Mouse (Mus musculus) left cerebral cortex, adult 9 months (tissue): ENCODE results near the gene Hspa12a.

Experiments
- DNase-seq, 2 experiments: peaks; one replicate each; pipeline ENCODE4 v3.0.0; 2022; ENCODE audit warnings: low spot score in 2 of 2

Gene Hspa12a

DNA sequence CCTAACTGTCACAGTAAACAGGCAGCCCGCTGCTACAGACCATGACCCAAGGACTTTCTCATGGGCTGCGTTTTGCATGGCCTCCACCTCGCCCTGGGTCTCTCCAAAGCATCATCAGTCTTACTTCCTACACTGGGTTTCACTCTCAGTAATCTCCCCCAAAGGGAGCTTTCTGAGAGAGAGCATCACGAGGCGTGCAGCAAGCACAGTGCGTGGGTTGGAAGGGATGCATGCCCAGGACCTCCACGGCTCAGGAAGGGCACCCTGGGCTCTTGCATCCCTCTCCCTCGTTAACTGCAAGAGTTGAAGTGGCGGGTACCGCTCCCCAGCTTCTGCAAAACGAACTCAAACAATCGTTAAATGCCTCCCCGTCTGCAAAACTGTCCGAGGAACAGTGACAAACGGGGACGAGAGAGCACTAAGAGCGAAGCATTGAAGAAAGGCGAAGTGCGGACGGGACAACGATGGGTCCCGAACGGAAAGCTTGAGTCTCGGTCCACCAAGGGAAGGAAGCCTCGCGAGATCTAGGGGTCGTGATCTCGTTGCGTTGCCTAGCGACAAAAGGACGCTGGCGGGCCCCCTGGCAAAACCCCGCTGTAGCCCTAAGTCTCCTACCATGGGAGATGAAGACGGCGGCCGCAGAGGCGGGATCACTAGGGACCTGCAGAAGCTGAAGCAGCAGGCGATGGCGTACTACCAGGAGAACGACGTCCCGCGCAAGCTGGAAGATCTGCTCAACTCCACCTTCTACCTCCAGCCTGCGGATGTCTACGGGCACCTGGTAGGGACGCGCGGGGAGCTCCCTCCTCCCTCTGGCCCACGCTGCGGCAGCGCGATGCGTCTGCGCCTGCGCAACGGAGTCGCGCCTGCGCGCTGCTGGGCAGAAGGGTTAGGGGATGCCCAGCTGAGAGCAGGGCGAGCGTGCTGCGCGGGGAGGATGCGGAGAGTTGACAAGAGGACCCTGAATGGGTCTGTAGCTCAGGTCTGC lies at the start of gene Hspa12a, which contains the start of gene Eno4:
Gene Hspa12a (minus strand): TSS at position 814 of the 988 bp plus-strand sequence.
Gene Eno4 (plus strand): TSS at position 585 of the 988 bp plus-strand sequence.
- DNase-seq: peak; percentile 89 to 96

DNA sequence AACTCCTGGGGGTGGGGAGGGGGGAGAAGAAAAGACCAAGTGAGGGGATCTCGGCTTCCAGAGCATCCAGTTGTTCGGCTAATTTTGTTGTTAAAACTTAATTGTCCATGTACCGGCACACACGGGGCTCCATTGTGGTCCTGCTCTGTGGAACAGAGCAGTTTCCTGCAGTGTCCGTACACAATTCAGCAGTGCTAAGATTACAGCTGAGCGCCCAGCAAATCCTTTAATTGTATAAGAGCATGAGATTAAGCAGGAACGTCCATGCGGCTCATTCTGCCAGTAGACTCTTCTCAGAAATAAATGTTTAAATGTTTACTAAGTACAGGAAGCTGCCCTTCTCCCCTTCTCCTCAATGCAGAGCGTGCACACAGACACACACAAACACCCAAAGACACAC lies 38.1 kb upstream of the Hspa12a start:
- DNase-seq: no peak

DNA sequence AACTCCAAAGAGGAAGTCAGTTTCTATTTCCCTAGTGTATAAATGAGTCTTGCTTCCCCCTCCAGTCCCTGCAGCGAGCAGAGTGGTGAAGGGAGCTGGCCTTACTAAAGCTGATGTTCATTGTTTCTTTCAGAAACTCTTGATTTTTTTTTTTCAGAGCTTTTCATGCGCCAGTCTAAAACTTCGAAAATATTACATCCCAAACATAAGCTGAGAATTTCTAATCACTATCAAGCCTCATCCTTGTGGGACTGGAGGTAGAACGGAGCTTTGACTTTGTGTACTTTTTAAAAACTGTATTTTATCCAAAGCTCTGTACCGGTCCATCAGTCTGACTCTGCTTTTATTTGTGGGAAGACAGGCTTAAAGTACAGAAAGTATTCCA lies 36.6 kb upstream of the Hspa12a start:
- no peak for DNase-seq

DNA sequence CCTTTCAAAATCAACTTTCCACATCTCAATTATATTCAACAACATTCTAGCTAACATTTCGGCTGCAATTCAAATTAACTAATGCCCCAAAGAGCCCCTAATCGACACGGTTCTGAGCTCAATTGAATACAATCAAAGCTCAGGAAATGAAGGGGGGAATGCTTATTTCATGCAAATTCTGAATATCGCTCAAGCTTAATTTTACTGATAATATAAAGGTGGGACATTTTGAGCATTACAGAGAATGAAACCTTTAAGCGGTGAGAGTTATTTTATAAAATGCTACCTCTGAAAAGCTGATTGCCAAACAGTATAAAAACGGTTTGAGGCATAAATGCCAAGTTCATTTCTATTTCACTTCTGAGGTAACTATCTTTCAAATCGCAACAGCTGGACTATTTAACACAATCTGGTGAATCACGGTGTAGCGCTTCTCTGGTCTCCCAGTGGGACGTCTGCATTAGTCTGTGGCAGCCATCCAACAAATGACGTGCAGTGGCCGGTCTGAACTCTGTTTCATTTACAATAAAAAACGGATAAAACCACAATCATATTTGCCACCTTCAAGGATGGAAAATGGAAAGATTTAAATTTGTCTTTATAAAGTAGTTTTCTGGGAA lies 36.1 kb upstream of the Hspa12a start:
- DNase-seq: peak in 1 of 2 experiments; percentile 21

DNA sequence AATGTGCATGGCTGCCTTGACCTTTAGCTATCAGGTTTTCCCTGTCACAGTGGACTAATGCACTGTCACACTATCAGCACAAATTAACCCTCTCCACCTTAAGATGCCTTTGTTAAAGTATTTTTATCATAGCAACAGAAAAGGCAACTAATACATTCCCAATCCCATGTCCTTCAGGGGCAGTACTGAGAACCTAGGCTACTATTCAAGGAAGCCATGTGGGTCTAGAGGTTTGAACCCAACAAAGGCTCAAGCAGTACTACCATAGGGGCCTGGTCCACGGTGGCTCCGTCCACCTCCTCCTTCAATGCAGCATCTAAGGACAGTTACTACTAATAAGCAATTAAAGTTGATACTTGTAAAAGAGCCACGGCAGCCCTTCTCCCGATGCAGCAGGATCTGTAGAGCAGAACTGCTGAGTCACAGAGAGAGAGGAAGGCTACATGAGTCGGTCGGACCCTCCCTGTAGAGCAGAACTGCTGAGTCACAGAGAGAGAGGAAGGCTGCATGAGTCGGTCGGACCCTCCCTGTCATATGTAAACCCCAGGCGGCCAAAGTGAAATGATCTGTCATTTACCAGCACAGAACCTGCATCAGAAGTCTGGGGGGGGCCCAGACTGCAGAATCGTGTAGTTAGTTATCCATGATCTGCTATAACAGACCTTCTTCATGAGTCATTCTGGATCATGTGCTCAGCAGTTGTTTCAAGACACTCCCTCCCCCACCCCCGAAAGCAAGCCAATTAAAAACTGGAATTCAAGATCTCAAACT lies 35.1 kb upstream of the Hspa12a start:
- peak; percentile 31 to 47 for DNase-seq

DNA sequence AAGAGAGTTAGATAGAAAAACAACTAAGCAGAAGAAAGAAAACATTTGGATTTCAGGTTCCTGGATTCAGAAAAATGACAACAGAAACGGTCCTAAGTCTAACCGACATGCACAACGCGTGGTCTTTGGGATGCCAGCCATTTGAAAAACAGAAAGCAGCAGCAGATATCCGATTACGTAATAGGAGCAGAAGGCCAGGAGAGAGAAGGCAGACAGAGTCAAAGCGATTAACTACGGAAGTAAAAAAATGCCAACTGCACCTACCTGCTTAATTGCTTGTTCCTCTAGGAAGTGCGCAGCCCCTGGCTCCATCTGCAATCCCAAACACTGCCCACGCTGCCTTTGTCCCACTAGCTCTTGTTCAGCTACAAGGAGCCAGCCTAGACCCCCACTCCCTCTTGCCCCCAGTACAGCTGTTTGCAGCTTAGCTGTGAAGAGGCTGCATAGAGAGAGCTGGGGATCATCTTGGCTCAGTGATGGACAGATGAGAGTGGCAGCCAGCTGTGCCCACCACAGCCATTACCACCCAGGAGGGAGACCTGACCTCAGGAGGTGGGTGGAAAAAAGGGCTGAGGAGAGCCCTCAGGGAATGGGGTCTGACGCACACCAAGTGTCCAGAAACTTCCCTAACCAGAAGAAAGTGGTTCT lies 31.9 kb upstream of the Hspa12a start:
- DNase-seq: no peak

DNA sequence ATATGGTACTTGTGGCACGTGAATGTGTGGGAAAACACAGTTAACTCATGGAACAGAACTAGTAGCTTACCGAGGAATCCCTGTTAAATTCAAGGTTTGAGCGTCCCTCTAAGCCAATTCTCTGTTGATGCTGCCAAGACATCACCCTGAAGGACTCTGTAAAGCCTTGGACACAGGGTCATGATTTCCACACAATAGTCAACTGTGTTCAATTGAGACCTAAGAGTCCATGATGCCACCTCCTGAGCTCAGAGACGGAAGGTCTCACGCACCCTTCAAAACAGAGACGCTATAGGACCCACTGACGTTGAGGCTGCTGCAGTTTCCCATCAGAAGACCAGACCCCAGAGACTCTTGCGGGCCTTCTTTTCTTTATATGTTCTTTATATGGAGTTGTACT lies 30.7 kb upstream of the Hspa12a start:
- DNase-seq: no peak

DNA sequence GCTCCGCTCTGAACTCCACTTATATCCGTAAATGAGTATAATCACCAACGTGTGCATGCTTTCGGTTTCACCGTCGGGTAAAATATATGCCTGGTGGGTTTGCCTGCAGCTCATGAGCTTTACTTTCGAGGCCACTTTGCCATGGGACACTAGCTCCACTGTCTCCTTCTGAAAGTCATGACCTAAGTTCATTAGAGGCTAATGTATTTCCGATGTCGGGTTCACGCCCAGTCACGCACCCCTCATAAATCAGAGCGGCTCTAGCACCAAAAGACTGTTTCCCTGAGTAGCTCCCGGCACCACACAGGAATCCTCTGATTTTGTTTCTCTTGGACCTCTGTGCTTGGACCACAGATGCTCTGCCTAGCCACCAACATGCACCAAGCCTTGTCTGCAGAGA lies 27.4 kb upstream of the Hspa12a start:
- DNase-seq: no peak

DNA sequence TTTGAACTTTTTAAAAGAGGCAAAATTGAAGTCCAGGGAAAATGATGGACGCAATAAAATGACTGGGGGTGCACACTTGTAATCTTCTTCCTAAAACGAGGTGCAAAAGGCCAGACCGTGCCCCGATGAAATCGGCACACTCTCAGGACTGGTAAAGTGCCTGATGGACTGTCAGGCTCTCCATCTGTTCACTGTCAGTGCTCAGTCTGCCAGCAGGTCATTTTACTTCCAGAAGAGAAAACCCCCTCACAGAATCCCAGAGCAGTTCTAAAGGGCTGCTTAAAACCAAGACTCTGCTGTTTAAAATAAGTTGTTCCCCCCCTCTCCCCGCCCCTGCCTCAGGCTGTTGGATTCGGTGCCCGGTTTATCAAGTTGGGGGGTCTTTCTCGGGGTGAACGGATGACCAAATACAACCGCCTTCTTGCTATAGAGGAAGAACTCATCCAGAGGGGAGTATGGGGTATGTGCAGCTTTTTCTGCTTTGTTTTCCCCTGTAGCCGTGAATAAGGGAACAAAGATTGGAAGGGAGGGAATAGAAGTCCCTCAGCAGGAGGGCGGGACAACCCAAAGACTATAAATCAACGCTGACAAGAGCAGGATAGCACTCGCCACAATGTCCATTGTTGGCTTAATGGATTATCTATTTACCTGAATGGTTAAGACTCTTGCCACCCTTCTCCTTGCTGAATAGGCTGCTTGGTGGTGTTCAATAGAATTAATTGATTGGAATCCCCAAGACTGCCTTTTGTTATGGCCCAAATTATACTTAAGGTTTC lies 25.5 kb upstream of the Hspa12a start:
- no peak for DNase-seq

DNA sequence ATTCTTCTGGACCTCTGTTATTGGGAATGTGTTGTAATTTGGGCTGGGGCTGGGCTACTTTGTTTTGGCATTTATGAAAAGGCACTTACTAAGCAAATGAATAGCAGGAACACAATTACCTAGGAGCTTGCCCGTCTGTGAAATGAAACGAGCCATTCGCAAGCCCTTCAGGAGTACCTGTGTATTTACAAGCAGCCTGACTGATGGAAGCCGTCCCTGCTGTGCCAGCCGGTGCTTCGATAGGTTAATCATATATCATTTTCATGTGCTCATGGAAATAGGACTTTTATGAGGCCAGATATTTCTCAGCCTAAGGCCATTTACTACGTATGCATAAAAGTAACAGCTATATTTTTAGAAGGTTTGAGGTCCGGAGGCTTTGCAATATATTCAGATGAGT lies 19.6 kb upstream of the Hspa12a start:
- DNase-seq: no peak

DNA sequence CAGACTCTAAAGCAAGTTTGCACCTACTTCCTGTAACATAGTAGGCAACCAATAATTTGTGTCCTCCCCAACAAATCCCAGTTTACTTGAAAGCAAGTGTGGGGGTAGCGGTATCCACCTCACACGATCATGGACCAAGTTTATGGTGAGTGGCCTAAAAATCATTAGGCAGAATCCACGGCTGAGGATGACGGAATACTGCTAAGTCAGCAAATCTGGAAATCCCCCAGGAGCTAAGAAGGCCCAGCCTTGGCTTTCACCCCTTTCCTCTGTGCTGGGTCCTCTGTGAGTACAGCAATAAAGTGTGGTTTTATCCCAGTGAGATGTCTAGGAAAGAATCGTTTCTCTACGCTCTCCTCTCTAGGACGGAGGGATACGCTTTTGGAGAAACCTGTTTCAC lies 11.3 kb upstream of the Hspa12a start:
- no peak for DNase-seq

DNA sequence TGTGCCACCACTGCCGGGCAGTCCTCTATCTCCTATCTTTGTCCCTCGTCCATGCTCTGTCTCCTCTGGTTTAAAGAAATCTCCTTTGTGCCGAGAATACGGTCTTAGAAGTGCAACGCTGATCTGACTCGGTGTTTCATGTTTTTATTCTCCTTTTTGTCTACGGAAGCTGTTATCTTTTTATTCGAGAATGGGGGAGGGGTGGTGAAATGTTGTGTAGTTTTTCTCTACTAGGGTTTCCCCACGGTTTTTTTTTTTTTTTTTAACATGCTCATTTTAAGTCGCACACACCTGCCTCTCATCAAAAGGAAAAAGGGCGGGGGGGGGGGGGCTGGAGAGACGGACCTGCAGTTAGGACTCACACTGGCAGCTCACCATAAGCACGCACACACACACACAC lies 8.8 kb upstream of the Hspa12a start:
- no peak for DNase-seq

DNA sequence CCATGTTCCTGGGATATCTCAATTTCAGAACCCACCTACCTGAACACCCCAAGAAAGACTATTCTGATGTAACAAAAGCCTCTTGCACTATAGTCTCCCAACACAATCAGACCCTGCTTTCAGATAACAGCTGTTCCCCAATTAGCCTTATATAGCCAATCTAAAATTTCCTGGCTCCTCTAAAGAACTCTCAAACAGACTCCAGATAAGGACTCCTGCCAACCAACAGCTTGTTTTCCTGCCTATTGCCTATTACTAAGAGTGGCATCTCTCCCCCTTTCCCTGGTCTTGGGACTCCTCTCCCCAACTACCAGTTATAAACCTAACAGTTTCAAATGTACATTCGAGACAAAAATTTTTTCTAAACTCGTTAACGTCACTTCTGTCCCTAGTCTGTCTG lies 8.1 kb upstream of the Hspa12a start:
- no peak for DNase-seq

DNA sequence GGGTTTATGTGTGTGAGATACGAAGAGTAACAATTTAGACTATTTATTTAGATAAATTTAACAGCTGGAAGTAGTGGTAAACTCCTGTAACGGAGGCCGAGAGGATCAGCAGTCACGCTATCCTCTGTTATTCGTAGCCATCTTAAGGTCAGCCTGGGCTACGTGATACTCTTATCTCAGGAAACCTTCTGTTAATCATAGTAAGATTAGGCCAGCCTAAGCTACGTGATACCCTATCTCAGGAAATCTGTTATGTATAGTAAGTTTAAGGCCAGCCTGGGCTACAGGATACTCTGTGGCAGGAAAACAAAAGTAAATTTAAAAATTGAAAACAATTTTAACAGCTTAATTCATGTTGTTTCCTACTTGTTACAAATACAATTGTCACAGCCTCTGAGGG lies 2.5 kb upstream of the Hspa12a start:
- no peak for DNase-seq

DNA sequence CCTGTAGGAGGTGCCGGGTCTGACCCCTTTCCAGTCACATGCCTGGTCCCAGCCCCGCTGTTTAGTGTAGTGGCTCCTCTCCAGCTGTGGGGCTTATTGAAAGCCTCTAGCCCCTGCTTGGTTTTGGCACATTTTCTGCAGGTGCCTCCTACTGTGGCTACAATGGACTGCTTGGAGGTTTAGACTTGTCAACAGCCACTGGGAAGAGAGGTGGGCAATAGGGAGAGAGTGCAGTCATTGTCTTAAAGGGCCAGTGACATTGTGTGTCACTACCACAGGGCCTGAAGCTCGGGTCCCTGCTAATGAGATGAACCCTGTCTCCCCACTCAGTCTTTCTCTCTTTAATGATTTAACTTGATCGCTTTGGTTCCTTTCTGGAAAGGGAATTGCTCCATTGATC lies 10.4 kb downstream of the Hspa12a start:
- DNase-seq: no peak

DNA sequence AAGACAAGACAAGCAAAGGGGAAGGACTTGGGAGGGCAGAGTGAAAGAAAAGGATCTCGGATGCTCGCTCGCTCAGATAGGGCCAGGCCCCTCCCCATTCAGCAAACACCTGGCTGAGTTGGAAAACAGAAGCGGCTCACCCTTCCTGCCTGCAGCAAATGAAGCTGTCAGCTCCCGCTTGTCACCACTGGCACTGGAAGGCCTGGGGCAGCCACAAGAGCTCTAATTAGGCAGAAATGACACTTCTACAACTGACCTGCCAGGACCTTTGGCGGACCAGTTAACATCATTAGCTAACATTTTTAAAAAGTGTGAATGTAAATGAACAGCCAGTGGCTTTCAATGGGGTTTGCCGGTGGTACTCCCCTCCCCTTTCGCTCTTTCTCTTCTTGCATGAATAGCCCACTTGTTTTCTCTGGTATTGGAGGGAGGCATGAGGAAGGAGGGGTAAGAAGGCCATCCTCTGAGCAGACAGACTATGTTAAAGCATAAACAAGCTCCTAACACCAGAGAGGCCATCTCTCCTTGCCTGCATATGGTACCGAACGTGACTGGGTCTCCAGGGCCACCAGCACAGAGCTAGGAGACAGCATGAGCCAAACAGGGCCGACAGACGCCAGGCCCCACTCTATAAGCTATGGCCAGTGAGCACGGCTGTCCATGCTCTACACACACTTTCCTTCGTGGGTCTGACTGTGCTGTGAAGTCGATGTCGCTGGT lies 12.2 kb downstream of the Hspa12a start:
- no peak for DNase-seq

DNA sequence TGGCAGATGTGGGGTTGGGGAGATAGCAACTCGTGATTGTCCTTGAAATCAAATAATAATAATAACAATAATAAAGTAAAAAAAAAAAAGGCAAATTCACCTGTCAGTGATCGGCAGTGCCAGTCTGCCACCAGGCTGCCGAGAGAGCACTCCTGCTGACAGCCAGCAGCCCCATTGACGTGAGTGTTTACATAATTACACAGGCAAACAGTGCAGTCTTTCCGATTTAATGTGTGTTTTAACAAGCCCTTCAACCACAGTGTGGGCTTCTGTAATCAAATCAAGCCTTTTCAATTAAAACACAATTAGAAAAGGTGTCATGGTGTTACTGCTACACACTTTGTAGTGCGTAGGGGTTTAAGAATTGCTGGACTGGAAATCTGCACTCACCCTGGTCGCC lies 24.3 kb downstream of the Hspa12a start:
- DNase-seq: no peak

DNA sequence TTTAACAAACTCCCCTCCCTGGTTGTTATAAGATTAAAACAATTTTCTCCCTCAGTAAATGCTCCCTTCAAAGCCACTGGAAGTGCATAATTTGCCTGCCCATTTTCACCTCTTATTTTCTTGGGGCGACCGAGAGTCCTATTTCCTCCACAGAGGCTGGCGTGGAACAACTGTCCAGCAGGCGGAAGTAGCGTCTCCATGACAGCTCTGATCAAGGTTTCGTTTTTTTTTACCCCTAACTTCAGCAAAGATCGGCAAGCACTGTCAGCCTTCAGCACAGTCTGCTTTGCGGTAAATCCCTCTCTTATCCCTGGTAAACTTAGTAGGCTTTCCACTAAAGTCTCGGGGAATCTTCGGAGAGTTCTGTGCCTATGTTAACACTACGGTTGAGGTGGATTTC lies 24.9 kb downstream of the Hspa12a start:
- DNase-seq: no peak

DNA sequence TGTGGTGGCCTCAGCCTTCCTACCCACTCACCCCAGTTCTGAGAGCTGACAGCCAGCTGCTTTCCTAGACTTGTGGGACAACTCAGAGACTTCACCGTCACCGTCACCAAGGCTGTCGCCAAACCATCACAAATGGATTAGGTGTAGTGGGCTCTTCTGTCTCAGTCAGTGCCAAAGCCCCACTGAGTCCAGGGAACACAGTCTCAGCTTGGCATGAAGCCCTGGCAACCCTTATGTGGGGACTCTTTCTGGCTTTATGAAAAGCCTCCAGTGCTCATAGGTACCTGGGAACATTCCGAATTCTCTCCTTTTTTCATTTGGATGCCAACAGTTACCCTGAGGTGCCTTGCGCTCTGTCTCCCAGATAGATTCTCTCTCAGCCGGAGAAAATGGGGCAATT lies 30.2 kb downstream of the Hspa12a start:
- no peak for DNase-seq

DNA sequence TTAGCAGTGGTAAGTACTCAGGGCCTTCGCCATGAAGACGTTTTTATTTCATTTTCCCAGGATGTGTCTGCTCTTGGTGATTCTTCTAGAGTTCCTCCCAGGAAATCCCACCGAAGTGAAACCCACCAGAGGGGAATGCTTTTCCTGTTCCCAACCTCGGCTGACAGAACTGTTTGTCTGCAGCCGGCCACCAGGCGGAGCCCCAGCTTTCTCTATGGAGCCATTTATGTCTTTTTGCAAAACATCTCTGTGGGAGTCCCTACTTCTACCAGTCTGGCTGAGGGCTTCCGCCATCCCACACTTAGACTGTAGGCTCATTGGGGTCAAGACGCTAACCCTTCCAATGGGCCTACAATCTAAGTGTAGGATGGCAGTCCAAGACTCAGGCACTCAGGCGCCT lies 32.1 kb downstream of the Hspa12a start:
- peak in 1 of 2 experiments; percentile 68 for DNase-seq
